Mouse (Mus musculus) kidney, adult 8-10 months (tissue): ENCODE results near the gene Slc20a1.

Experiments used
- DNase-seq, 2 experiments: peaks; one replicate each; pipeline ENCODE4 v3.0.0; 2022

Gene Slc20a1

DNA sequence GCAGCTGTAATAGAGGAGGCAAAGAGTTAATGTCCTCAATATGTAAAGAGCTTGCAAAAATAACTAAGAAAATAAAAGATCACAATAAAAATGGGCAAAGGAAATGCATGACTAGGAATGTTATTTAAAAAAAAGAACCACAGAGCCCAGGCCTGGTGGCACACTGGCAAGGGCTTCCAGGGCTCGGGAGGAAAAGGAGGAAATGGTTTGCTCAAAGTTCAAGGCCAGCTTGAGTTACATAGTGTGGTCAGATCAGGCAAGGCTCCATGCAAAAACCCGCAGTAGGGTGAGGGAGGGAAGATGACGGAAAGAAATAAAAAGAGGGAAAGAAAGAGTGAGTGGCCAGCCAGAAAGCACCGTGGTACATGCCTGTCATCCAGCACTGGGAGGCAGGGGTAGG is 30.0 kb downstream of the Slc20a1 start:
- no peak for DNase-seq

DNA sequence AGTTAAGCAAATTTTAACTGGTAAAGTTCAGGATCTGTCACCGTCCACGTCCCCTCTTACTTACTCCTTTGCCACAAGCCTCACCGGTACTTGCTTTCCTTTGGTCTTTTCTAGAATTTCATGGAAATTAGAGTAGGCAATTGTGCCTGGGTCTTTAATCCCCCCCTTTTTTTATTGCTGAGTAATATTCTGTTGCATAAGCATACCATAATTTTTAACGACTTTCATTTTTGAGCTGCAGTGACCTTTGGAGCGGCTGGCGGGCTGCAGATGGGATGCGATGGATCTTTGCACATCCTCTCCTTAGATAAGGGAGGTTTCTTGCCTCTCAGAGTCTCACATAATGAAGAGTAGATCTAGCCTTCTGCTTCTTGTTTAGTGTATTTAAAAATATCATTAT is 30.8 kb downstream of the Slc20a1 start:
- no peak for DNase-seq

GRCm38 (mm10) chr2:129232023-129232422 is 33.5 kb downstream of the Slc20a1 start:
- DNase-seq: no peak

DNA sequence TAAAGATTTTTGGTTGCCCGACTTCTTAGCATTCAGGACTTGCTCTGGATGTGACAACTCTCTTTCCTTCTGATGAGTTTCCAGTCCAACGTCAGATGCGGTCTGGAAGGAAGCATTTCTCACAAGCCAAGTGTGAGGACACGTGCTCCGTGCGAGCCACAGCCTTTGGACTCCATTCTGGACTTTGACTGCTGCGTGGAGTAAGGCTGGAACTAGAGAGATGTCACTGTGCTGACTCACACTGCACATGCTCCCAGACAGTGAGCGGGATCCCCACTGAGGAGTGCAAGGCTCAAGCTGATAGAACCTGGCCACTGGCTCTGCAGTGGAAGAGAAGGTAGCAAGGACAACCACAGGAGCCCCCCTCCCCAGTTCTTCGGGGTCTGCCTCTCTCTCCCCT is 33.9 kb downstream of the Slc20a1 start:
- peak; percentile 89 to 91 for DNase-seq

- DNase-seq: no peak
Observed at GRCm38 (mm10) chr2:129233218-129233617, 34.7 kb downstream of the Slc20a1 start.

DNA sequence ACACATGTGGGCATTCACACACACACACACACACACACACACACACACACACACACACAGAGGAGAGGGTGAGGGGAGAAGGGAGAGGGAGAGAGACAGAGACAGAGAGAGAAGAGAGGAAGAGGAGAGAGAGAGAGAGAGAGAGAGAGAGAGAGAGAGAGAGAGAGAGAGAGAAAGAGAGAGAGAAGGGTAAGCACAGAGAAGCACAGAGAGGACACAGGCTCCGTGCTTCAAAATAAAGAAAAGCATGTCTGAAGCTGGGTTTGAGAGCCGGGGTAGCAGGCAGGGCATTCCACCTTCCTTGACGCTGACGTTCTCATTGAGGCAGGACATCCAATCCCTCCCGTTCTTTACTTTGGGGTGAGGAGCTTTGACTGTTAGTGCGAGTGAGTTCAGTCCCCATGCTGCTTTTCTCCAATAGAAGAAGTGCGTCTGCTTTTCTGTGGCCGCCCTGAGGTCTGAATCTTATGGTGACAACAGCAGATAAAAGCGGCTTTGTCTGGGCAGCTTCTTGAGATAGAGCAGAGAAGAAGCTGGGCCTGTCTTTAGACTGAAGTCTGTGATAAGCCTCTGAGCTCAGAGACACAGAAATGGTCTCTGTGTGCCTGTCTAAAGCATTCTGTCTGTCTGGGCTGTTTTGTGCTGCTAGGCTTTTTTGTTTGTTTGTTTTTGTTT is 35.4 kb downstream of the Slc20a1 start:
- DNase-seq: no peak

DNA sequence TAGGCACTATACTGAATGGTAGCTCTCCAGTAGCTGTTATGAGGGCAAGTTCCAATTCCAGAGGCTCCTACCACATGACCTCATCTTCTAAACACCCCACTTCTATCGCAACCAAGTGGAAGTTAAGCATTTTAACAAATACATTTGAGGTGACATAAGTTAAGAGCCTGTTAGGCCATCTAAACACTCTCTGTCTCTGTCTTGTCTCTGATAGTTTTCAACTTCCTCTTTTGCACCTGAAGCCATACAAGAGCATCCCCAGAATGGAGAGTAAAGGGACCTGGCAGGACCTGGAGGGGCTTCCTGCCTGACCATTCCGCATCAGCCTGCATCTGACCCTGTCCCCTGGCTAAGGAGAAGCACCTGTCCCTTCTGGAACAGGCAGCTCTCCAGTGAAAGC is 36.2 kb downstream of the Slc20a1 start:
- DNase-seq: no peak

DNA sequence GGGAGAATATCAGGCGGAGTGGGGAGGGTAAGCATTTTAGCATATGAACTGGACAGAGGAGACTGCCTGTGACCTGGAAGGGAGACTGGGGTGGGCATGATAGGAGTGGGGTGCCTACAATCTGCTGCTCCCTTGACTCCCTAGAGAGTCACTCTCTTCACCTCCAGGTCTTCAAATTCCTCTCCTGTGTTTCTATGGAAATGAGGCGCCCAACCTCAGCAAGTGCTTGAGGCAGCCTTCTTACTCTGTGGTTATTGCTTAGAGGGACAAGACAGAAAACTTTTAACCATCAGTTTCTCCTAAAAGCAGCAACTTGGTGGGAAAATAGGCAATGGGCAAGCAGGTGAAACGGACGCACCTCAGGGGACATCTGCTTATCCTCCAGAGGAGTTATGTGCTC is 38.0 kb downstream of the Slc20a1 start:
- DNase-seq: no peak

DNA sequence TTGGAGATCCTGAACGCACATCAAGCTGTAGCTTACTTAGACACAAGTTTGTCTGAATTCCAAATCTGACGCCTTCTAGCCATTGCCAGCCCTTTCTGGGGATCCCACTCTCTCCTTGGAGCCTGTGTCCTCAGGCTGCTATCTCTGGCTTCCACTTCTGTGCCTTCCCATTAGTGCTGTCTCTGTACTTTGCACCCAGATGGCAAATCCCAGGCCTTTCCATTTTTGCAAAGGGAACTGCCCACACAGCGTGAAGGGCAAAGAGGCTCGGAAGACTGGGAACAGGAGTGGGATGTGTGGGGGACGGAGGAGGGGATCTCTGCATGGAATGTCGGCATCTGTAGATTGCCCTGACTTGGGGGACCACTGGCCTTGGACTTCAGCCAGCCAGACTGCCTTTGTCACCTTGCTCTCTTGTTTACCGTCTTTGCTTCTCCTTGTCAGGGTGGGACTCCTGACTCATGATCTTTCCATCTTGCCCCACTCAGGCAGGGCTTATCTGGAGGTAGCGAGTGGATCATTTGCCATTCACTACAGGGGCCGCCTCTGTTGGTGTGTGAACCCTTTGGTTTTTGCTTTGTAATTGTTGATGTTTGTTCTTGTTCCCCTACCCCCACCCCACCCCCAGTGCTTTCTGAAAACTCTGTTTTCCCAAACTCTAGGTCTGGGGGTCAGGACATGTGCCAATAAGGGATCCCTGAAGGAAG is 42.3 kb downstream of the Slc20a1 start:
- peak; percentile 20 to 54 for DNase-seq

DNA sequence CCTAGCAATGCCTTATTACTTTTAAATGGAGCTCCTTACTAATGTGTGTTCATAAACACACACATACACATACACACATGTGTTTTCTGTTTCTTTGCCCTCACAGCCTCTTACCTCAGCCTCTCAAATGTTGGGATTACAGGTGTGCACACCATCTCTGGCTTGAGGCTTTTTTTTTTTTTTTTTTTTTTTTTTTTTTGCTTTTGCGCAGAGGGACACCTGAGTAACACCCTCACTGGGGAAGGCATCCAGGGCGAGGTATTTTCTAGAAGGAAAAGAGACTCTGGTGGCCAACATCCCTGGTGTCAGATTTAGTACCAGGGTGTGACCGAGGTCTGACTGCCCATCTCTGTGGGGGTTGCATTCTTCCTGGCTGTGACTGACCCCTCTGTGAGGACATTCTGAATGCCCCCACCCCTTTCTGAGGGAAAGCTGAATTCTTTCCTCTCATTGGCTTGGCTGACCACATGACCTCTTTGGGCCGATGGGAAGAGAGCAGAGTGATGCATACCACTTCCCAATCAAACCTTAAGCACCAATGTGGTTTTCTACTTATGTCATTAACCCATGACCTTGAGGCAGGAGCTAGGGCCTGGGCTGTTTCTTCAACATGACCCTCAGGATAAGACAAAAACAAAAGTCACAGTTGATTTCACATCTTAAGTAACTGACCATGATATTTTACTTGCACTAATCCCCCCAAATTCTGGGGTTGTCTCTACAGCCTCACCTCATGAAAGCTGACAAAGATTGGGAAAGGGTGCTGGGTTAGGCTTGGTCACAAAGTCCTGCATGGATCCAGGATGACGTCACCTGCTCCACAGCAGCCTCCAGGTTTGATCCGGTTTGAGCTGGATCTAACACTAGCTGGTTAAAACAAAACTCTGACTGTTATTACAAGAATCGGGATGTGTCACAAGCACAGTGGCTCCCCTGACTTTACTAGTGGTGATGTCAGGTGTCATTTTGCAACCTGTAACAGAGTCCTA is 43.6 kb downstream of the Slc20a1 start:
- DNase-seq: peak; percentile 45 to 67

DNA sequence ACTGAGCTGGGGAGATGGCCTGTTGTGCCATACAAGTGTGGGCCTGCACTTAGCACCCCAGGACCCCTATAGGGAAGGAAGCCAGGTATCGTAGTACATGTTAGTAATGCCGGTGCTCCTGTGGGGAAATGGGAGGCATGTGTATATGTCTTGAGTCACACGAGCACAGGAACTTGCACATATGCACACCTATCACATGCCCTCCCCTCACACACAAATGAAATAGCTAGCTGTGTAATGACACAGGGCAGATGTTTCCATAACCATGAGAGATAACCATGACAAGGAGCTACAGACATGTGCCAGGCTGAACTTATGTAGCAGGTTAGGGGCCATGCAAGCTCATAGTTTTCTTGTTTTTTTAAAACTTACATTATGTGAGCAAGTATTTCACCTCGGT is 44.4 kb downstream of the Slc20a1 start:
- no peak for DNase-seq

DNA sequence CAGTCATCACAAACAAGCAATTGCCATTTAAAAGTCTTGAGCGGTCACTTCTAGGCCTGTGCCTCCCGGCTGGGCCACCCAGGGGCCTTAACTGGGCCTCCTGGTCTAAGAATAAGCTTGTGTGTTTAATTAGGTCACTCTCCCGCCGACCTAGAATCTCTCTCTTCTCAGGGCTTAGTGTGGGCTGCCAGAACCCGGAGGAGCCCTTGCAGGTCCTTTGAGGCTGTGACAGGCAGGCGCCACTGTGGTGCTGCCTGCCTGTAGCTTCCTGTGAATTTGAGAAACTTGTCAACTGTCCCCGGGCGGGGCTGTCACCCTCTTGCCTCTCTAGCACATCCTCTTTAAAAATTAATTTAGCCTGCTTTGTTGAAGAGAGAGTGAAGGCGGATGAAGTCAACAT is 45.2 kb downstream of the Slc20a1 start:
- DNase-seq: peak in 1 of 2 experiments; percentile 19

DNA sequence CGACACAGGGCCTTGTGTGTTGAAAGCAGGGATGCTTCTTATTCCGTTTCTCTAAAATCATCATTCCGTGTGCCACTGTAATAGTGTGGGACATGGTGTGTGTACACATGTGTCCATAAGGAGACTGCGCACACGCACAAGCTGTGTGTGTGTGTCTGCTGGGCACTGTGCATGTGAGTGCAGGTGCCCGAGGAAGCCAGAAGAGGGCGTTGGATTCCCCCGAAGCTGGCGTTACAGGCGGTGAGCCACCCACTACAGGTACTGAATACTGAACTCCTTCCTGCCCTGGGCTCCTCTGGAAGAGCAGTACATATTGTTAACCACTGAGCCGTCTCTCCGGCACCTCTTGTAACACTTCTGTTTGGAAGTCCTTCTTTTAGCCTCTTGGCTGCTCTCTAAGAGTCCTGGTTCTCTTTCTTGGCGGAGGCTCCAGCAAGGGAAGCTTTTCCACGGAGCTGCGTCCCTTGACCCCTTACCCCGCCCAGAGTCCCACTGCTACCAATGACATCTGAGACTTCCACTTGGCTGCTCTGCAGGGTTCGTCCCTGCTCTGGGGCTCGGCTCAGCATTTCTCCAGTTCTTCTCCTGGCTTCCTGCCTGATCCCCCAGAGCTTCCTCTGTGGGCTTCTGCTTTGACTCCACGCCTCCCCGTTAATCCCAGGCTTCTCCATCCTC is 46.0 kb downstream of the Slc20a1 start:
- DNase-seq: peak; percentile 45 to 53

GRCm38 (mm10) chr2:129245618-129246017 is 47.1 kb downstream of the Slc20a1 start:
- DNase-seq: peak; percentile 53 to 70

DNA sequence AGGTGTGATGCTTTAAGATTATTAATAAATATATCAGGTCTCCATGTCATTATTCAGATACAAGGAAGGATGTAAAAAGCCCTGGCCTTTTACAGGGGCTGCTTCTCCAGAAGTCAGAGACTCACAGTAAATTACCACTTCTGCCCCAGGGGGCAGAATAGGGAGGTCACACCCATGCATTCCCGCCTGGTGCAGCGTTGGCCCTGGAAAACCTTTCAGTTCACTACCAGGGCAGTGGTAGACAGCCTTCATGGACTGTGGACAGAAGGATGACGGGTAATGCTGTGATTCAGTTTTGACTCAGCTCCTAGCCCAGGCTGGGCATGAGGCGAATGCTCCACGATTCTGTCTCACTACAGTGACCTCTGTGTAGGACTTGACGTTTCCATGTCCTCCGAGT is 47.9 kb downstream of the Slc20a1 start:
- DNase-seq: no peak

GRCm38 (mm10) chr2:129246924-129247323 is 48.4 kb downstream of the Slc20a1 start:
- no peak for DNase-seq

GRCm38 (mm10) chr2:129247707-129248121 is 49.1 kb downstream of the Slc20a1 start:
- peak; percentile 84 to 93 for DNase-seq

GRCm38 (mm10) chr2:129249321-129249720 is 50.8 kb downstream of the Slc20a1 start:
- no peak for DNase-seq

DNA sequence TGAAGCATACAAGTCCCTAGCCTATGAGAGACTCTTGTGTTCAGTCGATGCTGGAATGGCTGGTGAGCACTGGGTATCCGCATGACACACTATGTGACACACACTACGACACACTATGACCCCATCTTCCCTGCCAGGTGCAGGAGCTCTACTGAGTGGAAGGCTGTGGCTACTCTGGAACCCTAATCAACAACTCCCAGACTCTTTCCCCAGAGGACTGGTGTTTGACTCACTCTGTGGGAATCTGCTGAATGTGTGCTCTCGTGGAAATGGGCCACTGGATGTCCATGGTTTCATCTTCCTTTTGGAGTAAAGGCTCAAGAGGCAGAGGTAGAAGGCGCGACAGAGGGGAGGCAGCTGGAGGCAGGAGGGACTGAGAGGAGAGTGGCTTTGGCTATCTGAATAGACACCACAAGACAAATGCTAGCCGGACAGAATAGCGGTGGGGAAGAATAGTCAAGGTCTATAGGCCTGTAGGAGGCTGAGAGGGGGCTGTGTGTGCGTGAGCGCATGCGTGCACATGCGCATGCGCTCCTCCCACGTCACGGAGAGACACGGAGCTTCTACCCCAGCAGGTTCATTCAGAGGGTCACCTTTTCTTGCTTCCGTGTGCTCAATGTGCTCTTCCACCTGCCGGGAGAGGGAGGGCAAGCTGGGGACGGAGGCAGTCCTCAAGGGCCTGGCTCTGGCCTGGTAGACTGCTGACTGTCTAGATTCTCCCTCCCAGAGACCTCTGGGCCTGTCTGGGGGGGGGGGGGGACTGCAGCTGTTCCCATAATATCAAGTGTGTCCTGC is 54.5 kb downstream of the Slc20a1 start:
- no peak for DNase-seq

- peak; percentile 44 to 47 for DNase-seq
Observed at GRCm38 (mm10) chr2:129253631-129253970, 55.0 kb downstream of the Slc20a1 start.

- no peak for DNase-seq
Observed at GRCm38 (mm10) chr2:129254076-129254475, 55.5 kb downstream of the Slc20a1 start.

DNA sequence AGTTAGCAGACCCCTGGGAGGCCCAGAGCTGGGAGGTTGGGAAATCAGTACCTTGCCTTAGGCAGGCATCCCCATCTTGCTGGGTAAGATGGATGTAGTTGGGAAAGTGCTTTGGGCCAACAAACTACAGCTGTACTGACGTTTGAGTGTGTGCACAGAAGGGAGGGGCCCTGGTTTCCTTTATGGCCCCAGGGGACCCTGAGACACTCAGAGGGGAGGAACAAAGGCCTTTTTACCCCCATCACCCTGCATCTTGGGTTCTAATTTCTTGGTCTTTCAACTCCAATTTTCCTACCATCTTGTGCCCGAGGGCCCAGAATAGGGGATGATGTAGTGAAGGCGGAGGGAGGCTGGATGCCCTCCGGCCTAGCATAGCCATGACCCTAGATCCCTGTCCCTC is 57.4 kb downstream of the Slc20a1 start:
- DNase-seq: no peak
